Mouse (Mus musculus) brain, embryonic 14.5 days (tissue): ENCODE measurements around the gene Abcb5.

Experiments
- CTCF ChIP-seq: fragments of 200-500 bp; IDR thresholded peaks from 2 replicates; pipeline ENCODE4 v1.5.1; 2012; ENCODE audit warnings: inconsistent platforms, mild to moderate bottlenecking, moderate library complexity, borderline replicate concordance; ENCODE audit not compliant: insufficient read depth, insufficient read length; ENCODE audit errors: extremely low read depth
- POLR2A ChIP-seq: fragments of 200-500 bp; IDR thresholded peaks from 2 replicates; pipeline ENCODE4 v1.6.1; 2012; ENCODE audit warnings: mild to moderate bottlenecking, inconsistent platforms, borderline replicate concordance; ENCODE audit not compliant: poor library complexity, insufficient read depth, insufficient read length, severe bottlenecking; ENCODE audit errors: extremely low read depth

- no peak for TF ChIP-seq CTCF
- TF ChIP-seq POLR2A, result no peak
These were observed 123.4 kb downstream of the Abcb5 start for GRCm38 (mm10) chr12:118842671-118843411.
